Mouse (Mus musculus) heart, postnatal 14 days (tissue): ENCODE measurements at regions not wholly inside any gene's neighbourhood (a gene's known extent, or its start where the extent isn't known, plus 50 kb on each side); places are given as distances from the start of the nearest gene placed in this dataset.

ENCODE experiments used
- DNase-seq, 2 experiments: peaks; one replicate each; pipeline ENCODE4 v3.0.0; 2021 to 2022
- intact Hi-C: fragments of 180-260 bp; cut with DNase I; formaldehyde crosslinking; loops from one replicate; pipeline ENCODE4 v1.15.1; 2025

DNA sequence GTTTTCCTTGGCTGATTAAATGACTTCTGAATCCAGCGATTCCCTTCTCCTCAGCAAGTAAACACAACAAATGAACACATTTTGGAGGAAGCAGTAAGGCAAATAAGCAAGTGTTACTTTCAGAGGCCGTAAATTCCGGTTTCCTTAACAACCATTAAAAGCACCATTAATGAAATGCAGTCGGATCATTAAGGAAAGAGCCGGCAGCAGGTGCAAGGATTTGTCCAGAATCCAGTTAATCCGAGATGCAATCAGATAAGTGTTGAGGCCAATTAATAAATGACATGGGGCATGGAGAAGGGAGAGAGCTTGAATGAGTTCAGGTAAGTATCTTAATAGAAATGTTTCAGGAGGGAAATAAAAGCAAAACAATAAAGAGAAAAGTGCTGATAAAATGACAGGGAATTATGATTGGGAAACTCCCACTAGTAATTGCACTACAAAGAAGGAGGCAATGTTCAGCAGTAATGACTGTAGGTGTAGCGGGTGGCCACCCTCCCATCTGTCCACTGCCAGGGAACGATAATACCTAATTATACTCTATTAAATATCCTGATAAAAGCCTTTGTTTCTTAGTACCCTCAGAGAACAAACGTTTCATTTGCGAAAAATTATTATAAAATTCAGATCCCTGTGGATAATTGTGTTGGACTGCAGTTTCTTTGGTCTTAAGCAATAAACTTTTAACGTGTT, 194.9 kb downstream of the Kcnj2 start:
- DNase-seq = no peak
- intact Hi-C loops = no loop called here

DNA sequence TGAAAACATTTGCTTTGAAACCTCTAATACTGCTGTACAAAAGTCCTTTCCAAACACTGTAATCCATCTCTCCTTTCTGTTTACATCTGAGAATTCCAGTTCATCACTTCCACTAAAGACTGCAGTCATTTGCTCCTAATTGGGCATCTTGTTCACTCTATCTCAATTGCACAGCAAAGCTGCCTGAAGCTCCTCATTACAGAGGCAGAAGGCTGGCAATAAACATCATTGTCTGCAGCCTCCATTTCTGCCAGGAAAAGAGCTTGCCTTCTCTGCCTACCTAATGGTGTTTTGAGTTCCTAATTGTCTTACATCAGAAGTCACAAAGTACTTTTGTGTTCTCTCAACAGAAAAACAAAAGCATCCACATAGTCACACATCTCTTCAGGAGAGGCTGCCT, 207.7 kb downstream of the Kcnj2 start:
- intact Hi-C loops = no loop called here
- no peak for DNase-seq

DNA sequence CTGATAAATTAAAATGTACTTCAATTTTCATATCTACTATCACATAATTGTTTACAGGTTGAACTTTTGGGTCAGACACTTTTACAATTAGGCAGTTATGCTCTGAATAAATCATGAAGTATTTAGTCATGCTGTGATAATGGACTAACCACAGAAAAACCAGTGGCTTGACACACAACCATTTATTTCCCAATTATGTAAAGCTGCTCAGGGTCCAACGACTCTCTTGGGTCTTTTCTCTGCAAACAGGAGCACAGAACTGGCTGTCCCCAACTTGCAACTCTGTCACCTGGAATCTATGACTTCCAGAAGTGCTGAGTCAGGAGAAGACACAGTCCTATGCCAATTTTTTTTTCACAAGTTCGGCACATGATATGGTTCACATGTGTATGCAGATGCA, 214.8 kb downstream of the Kcnj2 start:
- intact Hi-C loops = no loop called here
- no peak for DNase-seq

DNA sequence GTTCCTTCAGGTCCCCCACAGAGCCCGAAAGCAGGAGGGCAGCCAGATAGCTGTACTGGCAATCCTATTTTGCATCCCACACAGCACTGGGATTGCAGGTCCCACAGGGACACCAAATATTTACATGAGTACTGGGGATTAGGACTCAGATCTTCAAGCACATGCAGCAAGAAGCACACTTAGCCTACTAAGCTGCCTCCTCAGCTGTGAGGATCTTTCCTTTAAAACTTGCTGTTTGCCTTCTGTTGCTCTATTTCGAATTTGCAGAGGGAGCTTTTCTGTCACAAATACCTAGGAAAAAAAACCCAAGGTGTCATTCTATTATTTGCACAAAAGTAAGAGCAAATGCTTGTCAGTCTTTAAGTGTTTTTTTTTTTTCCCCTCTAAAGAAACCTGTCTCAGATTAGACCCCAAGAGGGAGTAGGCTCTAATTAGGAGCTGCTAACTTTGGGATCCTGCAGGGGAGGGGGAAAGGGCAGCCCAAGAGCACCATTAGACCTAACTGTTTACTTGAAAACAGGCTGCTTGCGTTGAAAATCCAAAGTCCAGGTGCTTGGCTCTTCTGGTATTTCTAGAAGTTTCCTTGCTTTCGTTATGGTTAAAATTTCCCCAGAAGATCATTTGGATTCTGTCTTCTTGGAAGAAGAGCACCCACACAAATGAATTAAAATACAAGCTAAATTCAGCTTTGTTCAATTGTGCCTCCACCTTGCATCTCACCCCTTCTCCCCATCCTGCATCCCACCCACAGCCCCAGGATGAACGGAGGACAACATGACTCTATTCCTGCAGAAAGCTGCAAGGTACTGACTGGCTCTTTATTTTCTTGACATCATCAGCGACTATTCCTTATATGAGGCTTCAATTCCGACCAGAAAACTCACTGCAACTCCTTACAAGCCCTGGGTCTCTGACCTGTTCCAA, 215.5 kb downstream of the Kcnj2 start:
- no peak for DNase-seq
- intact Hi-C loops = no loop called here

DNA sequence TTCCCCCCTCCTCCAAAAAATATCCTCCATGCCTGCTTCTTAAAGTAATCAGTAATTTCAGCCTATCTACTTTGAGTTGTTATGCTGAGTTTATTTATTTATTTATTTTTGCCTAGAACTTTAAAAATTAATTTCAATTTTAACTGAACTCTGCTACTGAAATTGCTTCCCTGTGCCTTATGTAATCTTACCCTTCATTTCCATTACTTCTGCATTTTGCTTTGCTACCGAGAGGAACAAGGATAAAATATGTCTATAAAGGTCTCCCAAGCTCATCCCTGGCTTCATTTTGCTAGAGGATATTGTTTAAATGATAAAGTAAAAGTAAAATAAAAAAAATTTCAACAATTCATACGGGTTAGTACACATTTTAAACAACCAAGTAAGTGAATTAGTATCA, 216.3 kb downstream of the Kcnj2 start:
- DNase-seq = no peak
- intact Hi-C loops = no loop called here

DNA sequence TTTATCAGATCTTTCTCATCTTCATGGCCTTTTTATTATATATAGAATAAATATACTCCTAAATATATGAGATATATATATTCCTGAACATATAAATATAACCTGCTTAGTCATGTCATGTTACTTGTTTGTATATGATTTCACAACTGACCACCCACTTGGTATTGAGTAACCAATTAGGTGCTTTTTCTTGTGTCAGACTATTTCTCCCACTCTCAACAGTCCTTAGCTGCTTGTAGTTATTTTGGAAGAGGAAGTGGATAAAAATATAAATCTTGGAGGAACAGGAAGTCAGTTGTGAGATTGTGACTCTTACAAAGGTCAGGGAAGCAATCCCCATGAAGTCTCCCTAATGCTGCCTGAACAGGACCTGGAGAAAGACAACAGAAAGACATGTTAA, 224.6 kb downstream of the Kcnj2 start:
- DNase-seq = no peak
- intact Hi-C loops = no loop called here

DNA sequence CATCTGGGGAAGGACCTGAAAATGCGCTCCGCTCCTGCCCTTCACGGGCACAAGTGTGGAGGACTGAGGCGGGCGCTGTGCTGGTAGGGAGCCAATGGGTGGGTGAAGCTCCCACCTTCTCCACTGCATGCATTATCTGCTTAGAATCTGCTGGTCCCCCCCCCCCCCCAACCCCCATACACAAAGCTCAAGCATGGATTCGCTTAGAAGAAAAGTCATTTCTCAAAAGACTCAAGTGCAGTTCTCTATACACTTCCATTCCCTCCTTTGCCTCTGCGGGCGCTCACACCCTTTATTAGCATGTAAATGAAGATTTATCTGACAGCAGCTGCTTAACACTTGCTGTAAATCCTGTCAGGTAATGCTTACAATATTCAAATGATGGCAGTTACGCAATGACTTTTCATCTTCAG, 230.4 kb downstream of the Kcnj2 start:
- intact Hi-C loops = no loop called here
- DNase-seq = no peak

DNA sequence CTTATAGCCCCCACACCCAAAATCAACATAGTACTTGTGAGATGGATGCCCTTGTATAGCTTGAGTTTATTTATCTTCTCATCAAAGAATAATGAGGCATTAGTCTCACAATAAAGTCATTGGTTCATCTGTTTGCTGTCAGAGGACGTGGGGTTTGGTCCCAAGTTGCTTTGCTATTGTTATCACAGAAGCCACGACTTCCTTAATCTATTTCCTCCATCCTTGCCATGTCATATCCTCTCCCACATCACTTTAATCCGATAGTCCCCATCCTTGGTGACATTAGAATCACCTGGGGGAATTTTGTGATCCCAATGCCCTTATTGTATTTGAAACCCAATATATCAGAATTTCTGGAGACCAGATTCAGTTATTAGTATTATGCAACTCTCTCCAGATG, 246.8 kb downstream of the Kcnj2 start:
- no peak for DNase-seq

DNA sequence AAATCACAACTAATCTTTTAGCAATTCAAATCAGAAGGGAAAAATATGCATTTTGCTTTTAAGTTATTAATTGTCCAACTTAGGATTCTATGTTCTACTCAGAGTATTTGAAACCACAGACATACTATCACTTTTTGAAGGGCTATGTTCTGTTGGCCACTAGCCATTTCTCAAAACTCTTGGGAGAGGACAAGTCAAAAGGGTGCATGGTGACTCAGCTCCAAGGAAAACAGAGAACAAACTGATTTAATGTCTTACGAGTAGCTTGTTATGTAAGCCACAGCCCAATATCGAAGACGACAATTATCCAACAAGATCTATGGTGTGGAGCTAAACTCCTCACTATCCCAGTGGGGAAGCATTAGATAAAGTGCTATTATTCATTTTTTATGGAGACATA, 247.6 kb downstream of the Kcnj2 start:
- peak in 1 of 2 experiments; percentile 18 for DNase-seq
- intact Hi-C loops = no loop called here

More for the DNA sequence above, 246.8 kb downstream of the Kcnj2 start:
- intact Hi-C loops = no loop called here

DNA sequence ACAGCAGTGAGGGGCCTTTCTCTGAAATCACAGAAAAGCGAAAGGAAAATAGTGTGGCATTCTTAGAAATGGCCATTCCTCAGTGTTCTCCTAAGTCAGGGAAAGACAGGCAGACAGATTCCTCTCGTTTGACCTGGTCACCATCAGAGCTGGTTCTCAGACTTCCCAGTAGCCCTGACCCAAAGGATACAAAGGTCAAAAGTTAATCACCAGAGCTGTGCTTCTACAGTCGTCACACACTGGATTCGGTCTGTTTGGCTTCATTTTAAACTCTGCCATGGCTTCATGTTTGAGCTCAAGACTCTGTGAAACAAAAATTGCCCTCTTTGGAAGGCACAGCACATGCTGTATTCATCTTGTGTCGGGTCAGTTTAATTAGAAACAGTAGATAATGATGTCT, 255.6 kb downstream of the Kcnj2 start:
- intact Hi-C loops = no loop called here
- DNase-seq = no peak

DNA sequence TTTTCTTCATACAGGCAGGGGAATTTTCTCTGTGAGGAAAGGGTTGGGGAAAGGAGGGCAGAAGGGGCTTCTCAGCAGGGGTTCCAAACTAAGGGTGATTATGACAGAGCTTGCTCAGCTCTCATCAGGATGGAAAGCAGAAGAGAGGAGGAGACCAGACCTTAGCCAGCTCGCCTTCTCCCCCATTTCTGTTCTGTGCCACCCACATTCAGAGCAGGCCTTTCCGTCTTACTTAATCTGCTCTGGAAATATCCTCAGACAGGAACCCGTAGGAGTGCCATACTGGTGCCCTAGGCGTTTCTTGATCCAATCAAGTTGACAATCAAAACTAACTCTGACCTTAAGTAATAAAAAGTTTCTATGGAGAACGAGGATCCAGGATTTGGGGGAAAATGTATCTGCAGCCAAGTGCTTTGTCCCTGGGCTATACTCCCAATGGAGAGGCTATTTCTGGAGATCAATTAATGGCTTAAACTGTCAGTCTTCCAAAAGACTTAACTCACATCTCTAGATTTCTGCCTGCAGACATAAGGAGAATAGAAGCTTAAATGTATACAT, 258.6 kb downstream of the Kcnj2 start:
- intact Hi-C loops = no loop called here
- DNase-seq = no peak

DNA sequence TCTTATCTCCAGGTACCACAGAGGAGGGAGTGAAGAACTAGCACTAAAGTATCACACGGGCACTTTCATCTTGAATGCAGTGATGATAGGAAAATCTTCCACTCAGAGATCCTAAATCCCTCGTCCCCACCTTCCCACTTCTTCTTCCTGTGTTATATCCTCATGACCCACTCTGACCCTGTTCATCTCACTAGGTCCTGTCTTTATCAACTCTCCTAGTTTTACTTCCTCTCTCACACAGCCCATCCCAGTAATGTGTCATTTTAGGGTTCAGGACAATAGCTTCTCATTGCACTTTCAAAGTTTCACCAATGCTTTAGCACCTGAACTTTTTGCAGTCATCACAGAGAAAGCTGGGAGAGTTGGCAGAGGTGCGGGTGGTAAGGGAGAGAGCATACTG, 261.0 kb downstream of the Kcnj2 start:
- intact Hi-C loops = no loop called here
- DNase-seq = no peak

DNA sequence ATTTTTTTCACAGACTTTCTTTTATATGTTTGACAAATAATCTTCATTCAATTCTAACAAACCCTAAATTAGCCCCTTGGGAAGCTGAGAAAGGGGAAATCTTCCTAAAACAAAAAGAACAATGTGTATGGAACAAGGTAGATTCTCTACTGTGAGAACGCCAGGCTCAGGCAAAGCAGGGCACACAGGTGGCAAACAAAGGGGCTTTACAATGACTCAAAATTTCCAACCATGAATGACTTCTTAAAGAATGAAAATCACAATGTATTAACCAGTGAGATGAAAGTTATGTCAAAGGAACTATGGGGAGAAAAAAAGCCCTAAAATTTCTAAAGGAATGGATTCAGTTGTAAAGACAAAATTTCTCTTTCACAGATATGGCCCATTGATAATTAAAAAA, 262.3 kb downstream of the Kcnj2 start:
- no peak for DNase-seq
- intact Hi-C loops = no loop called here

DNA sequence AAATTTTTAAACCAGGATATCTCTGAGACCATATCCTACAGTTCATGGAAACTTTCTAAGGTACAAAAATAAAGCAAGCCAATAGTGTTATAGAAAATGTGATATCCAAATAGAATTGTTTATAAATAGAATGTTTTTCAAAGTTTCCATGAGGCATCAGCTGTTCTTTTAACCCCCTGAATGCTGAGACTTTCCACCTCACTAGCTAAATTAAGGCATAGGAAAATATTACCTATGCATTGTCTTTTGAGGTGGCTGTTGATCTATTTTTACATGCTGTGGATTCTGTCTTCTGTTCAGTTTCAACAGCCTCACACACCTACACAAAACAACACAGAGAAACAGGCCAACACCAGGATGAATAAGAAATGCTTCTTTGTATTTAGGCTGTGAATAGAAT, 265.6 kb downstream of the Kcnj2 start:
- no peak for DNase-seq
- intact Hi-C loops = no loop called here

DNA sequence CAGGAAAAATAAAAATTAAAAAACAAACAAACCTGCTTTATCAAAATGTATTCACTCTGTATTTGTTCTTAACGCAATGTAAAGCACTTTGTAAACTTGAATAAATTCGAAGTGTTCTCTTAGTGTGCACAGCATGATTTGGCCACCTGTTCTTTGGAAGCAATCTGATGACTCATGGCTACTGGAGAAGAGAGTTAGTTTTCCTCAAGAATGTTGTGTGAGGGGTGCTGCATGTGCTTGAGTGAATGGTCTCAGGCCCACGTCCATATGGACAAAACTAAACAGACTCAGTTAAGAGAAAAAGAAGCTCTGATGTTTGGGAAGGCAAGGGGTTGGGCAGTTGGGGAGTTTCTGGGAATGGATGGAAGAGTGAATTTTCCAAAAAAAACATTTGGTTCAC, 267.1 kb downstream of the Kcnj2 start:
- DNase-seq = no peak
- intact Hi-C loops = no loop called here

DNA sequence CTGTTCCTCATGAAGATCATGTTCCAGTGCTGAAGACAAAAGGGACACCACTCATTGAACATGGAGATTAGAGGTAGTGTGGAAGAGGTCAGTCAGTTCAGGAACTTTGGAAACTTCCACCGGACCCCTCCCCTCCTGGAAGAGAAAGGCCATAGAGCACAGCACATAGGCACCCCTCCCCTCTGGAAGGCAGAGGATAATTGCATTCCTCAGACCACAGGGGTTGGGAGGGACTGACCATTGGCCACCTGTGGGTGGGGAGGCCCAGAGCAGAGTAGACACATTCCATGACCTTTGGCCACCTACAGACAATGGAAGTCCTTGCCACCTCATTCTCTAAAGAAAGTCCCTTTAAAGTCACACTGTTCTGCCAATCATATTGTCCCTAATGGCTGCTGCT, 281.6 kb downstream of the Kcnj2 start:
- intact Hi-C loops = no loop called here
- DNase-seq = no peak

DNA sequence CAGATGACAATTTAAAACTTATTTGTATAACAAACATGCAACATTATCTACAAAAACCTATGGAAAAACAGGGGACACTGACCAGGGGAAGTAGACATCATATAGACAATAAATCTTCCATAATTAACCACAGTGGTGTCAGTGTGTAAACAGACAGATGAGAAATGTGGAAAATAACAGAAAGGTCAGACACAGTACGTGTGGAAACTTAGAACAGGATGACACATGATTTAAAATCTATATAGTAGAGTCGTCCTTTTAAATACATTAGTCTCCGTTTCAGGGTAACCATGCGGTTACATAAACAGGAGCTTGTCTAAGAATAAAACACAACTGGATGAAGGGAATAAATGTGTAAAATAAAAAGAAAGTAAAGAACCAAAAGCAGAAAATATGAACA, 284.1 kb downstream of the Kcnj2 start:
- intact Hi-C loops = no loop called here

DNA sequence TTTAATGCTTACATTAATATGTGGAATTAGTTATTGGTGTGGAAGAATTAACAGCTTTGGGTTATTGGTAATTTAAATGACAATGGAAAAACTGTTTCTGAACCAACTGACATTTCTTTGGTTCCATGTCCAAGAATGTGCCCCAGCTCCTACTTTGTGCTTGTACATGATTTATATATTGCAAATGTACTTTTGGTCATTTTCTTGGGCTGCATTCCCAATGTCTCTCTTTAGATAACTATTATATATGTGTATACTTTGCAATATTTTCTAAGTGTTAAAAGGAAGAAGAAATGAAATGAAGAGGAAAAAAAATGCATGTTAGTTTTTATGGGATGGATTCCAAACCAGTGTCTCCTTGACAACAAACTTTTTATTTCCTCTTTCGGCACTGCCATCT, 297.4 kb downstream of the Kcnj2 start:
- intact Hi-C loops = no loop called here
- DNase-seq = no peak

More for the DNA sequence above, 284.1 kb downstream of the Kcnj2 start:
- no peak for DNase-seq

DNA sequence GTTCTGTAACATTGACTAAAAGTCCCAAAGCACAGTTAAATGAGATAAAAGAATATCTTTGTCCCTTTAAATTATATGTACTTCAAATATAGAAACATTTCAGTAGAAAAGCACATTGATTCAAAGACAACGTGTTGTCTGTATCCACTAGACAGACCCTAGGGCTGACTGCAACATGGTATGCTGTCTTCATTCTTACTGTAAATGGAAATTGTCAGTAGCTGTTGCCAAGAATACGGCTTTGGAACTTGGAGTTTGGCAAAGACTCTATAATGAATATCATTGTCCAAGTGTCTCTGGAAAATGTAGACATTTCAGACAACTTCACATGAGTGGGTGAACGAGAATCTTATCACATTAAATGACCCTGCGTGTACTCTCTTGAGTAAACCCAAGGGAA, 311.2 kb downstream of the Kcnj2 start:
- intact Hi-C loops = no loop called here
- no peak for DNase-seq

DNA sequence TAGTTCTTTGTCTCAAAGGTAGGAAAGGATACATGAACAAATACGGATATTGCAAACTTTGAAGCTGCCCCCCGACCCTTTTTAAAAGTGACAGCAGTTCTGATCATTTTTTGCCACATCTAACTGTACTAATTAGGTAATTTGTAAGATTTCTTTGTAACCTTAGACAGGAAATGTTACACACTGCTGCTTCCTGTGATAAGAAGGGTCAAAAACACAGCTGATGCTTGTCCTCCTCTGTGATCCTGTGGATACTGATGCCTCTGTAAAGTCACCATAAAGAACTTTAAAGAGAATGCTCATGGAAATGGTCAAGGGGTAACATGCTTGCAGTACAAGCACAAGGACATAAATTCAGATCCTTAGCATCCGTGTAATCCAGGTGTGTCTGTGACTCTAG, 313.9 kb downstream of the Kcnj2 start:
- no peak for DNase-seq
- intact Hi-C loops = no loop called here

DNA sequence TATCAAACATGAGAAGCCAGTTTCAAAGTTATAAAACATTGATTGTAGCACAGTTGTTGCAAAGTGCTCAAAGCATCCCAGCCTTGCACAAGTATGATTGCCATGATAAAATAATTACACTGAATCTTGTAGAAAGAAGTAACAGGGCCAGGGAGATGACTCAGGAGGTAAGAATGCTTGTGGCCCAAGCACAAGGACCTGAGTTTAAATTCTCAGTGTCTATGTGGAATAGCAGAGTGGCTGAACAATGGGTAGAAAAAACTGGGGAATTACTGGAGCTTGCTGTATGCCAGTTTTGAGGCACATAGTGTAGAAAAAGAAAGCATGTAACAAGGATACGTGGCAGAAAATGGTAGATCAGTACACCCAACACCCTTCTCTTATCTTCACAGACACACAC, 332.7 kb downstream of the Kcnj2 start:
- no peak for DNase-seq
- intact Hi-C loops = no loop called here

DNA sequence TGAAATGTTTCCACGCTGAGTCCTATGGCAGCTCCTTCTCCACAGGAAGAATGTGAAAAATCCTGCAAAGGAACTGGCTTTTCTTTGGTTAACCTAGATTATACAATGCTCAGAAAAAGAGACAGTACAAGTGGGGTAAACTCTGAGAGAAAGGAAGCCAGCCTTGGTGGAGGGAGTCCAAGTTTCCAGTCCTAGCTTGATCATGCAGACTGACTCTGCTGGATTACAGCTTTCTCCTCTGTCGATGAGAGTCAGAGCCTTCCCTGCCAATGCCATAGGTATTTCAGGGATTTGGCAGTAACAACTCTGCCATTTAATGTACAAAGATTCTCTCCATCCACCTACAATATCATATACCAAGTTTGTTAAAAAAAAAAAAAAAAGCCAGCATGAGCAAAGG, 343.3 kb downstream of the Kcnj2 start:
- intact Hi-C loops = no loop called here
- no peak for DNase-seq
